Mouse (Mus musculus) CH12.LX (cell line): Measurements from ENCODE around the gene Mroh7. TPM values are rescaled to one million over a fixed set of nuclear protein-coding genes. Genes with fewer than 3 reads are reported as not detected.

Experiments
- DNase-seq: peaks from one replicate; pipeline ENCODE4 v3.0.0-alpha.2; 2013; ENCODE audit errors: extremely low read depth
- H3K27ac ChIP-seq: 2 replicates; pipeline ENCODE4 v1.5.1; 2012; ENCODE audit warnings: low read depth, mild to moderate bottlenecking, control low read depth, moderate library complexity; ENCODE audit not compliant: insufficient read depth
- H3K27me3 ChIP-seq: replicated peaks from 2 replicates; pipeline ENCODE3; 2012; ENCODE audit warnings: inconsistent platforms
- H3K36me3 ChIP-seq, 2 experiments: replicated peaks in 1 of 2; 2 replicates each; pipeline versions ENCODE3 to v1.6.1; 2012; ENCODE audit warnings: inconsistent platforms in 1 of 2, low read length in 1 of 2, mild to moderate bottlenecking in 1 of 2, mixed read lengths in 1 of 2, moderate library complexity in 1 of 2; ENCODE audit not compliant: control insufficient read depth in 1 of 2, insufficient read depth in 1 of 2
- H3K4me1 ChIP-seq, 2 experiments: 2 replicates each; pipeline ENCODE4 v1.6.1; 2012; ENCODE audit warnings: inconsistent platforms in 1 of 2, moderate library complexity in 1 of 2; ENCODE audit not compliant: insufficient read depth in 2 of 2, control insufficient read depth in 1 of 2
- H3K4me2 ChIP-seq: 2 replicates; pipeline ENCODE4 v1.6.1; 2012; ENCODE audit warnings: low read depth, mild to moderate bottlenecking, control low read depth; ENCODE audit not compliant: poor library complexity, insufficient read depth, severe bottlenecking
- H3K4me3 ChIP-seq, 3 experiments: fragments of 150-350 bp in 1 of 3; sonication (generic) in 1 of 3; replicated peaks in 1 of 3; 2 replicates each; pipeline versions ENCODE3 to v1.5.1; 2011 to 2012; ENCODE audit warnings: low read depth in 2 of 3, low read length in 2 of 3, mild to moderate bottlenecking in 2 of 3, moderate library complexity in 2 of 3, control low read depth in 1 of 3, improper control_type of control experiment in 1 of 3, inconsistent platforms in 1 of 3, mixed read lengths in 1 of 3; ENCODE audit not compliant: poor library complexity in 1 of 3
- H3K79me2 ChIP-seq: replicated peaks from 2 replicates; pipeline ENCODE4 v1.6.1; 2012; ENCODE audit warnings: mild to moderate bottlenecking, moderate library complexity; ENCODE audit not compliant: control insufficient read depth, poor library complexity, insufficient read depth, severe bottlenecking; ENCODE audit errors: extremely low read depth
- H3K9ac ChIP-seq: 2 replicates; pipeline ENCODE4 v1.6.1; 2012; ENCODE audit warnings: low read depth, mild to moderate bottlenecking, control low read depth, moderate library complexity; ENCODE audit not compliant: insufficient read depth
- H3K9me3 ChIP-seq: replicated peaks from 2 replicates; pipeline ENCODE3; 2012; ENCODE audit warnings: low read length, inconsistent platforms, mixed read lengths
- CHD1 ChIP-seq: IDR thresholded peaks from 2 replicates; pipeline ENCODE4 v1.6.1; 2012; ENCODE audit warnings: low read depth, low read length, improper control_type of control experiment, inconsistent platforms
- CTCF ChIP-seq, 2 experiments: IDR thresholded peaks in 1 of 2; conservative IDR thresholded peaks in 1 of 2; 2 replicates each; pipeline ENCODE4 v1.5.1; 2011 to 2012; ENCODE audit warnings: low read depth in 2 of 2, low read length in 2 of 2, improper control_type of control experiment in 1 of 2, inconsistent platforms in 1 of 2, mild to moderate bottlenecking in 1 of 2, moderate library complexity in 1 of 2
- EP300 ChIP-seq: IDR thresholded peaks from 2 replicates; pipeline ENCODE4 v1.6.1; 2011; ENCODE audit warnings: low read length, improper control_type of control experiment
- ETS1 ChIP-seq: conservative IDR thresholded peaks from 2 replicates; pipeline ENCODE4 v1.6.1; 2012; ENCODE audit warnings: low read depth, mild to moderate bottlenecking, inconsistent platforms, low read length, improper control_type of control experiment, moderate library complexity
- GABPA ChIP-seq: IDR thresholded peaks from 2 replicates; pipeline ENCODE4 v1.6.1; 2012; ENCODE audit warnings: low read depth, low read length, improper control_type of control experiment, inconsistent platforms; ENCODE audit not compliant: insufficient replicate concordance
- IRF4 ChIP-seq: IDR thresholded peaks from 2 replicates; pipeline ENCODE4 v1.6.1; 2014; ENCODE audit warnings: low read depth, mild to moderate bottlenecking, inconsistent platforms, low read length, improper control_type of control experiment
- MAX ChIP-seq: IDR thresholded peaks from 2 replicates; pipeline ENCODE4 v1.6.1; 2011; ENCODE audit warnings: low read length, improper control_type of control experiment
- MAZ ChIP-seq: IDR thresholded peaks from 2 replicates; pipeline ENCODE4 v1.6.1; 2012; ENCODE audit warnings: low read depth, mild to moderate bottlenecking, inconsistent platforms, low read length, improper control_type of control experiment, moderate library complexity
- MXI1 ChIP-seq: IDR thresholded peaks from 2 replicates; pipeline ENCODE4 v1.6.1; 2011; ENCODE audit warnings: mild to moderate bottlenecking, low read depth, low read length, improper control_type of control experiment
- MYC ChIP-seq: IDR thresholded peaks from 2 replicates; pipeline ENCODE4 v1.6.1; 2011; ENCODE audit warnings: low read depth, mild to moderate bottlenecking, improper control_type of control experiment, low read length
- NELFE ChIP-seq: IDR thresholded peaks from 2 replicates; pipeline ENCODE4 v1.6.1; 2011; ENCODE audit warnings: low read depth, low read length, improper control_type of control experiment
- NRF1 ChIP-seq: IDR thresholded peaks from 2 replicates; pipeline ENCODE4 v1.6.1; 2014; ENCODE audit warnings: low read depth, mild to moderate bottlenecking, inconsistent platforms, low read length, improper control_type of control experiment, moderate library complexity
- PAX5 ChIP-seq: IDR thresholded peaks from 2 replicates; pipeline ENCODE4 v1.6.1; 2012; ENCODE audit warnings: low read length, inconsistent platforms, mixed read lengths
- POLR2AphosphoS2 ChIP-seq: IDR thresholded peaks from 2 replicates; pipeline ENCODE4 v1.6.1; 2011; ENCODE audit warnings: low read depth, low read length, improper control_type of control experiment
- RAD21 ChIP-seq: IDR thresholded peaks from 2 replicates; pipeline ENCODE4 v1.6.1; 2011; ENCODE audit warnings: low read depth, mild to moderate bottlenecking, low read length, improper control_type of control experiment, moderate library complexity
- SIN3A ChIP-seq: IDR thresholded peaks from 2 replicates; pipeline ENCODE4 v1.6.1; 2012; ENCODE audit warnings: low read length, improper control_type of control experiment, inconsistent platforms
- SMC3 ChIP-seq: IDR thresholded peaks from 2 replicates; pipeline ENCODE4 v1.6.1; 2011; ENCODE audit warnings: low read depth, low read length, improper control_type of control experiment
- TBP ChIP-seq: conservative IDR thresholded peaks from 2 replicates; pipeline ENCODE4 v1.6.1; 2011; ENCODE audit warnings: low read depth, low read length, improper control_type of control experiment
- TCF12 ChIP-seq: IDR thresholded peaks from 2 replicates; pipeline ENCODE4 v1.6.1; 2014; ENCODE audit warnings: low read depth, mild to moderate bottlenecking, inconsistent platforms, low read length, improper control_type of control experiment
- UBTF ChIP-seq: IDR thresholded peaks from 2 replicates; pipeline ENCODE4 v1.6.1; 2012; ENCODE audit warnings: low read depth, mild to moderate bottlenecking, inconsistent platforms, low read length, improper control_type of control experiment, moderate library complexity
- USF1 ChIP-seq: IDR thresholded peaks from 2 replicates; pipeline ENCODE4 v1.6.1; 2014; ENCODE audit warnings: low read depth, mild to moderate bottlenecking, inconsistent platforms, low read length, improper control_type of control experiment
- ZC3H11A ChIP-seq: IDR thresholded peaks from 2 replicates; pipeline ENCODE4 v1.6.1; 2012; ENCODE audit warnings: low read depth, mild to moderate bottlenecking, inconsistent platforms, low read length, improper control_type of control experiment
- ZMIZ1 ChIP-seq: IDR thresholded peaks from 2 replicates; pipeline ENCODE4 v1.6.1; 2012; ENCODE audit warnings: low read depth, mild to moderate bottlenecking, inconsistent platforms, low read length, improper control_type of control experiment
- dilution Hi-C: fragments of 300-500 bp; cut with MboI; formaldehyde crosslinking; loops from 2 replicates; pipeline ENCODE4 v1.14.3; 2020; ENCODE audit warnings: low sequenced_read_pairs; ENCODE audit not compliant: extremely low pct_unique_long_range_greater_than_20kb, extremely low pct_ligation_motif_present
- in situ Hi-C: fragments of 300-500 bp; cut with MboI; formaldehyde crosslinking; loops from 3 replicates; pipeline ENCODE4 v1.14.3; 2019; ENCODE audit warnings: low sequenced_read_pairs, low pct_ligation_motif_present, low pct_unique_long_range_greater_than_20kb, mixed read lengths
- polyA plus RNA-seq: library from polyadenylated mRNA; unstranded; fragments of >175 nt; gene quantifications from 2 replicates; pipeline ENCODE4 v1.2.1, GENCODE M21; 2012; ENCODE audit warnings: low read depth; ENCODE audit not compliant: insufficient read length
- total RNA-seq, 2 experiments: library from RNA; depleted of rRNA; stranded (reverse); fragments of 300-350 nt in 1 of 2; fragments of >200 nt in 1 of 2; gene quantifications; 2 replicates each; pipeline ENCODE4 v1.2.3; 2012 to 2014

The Mroh7 gene
- total and polyA plus RNA-seq, 3 experiments: not detected

DNA sequence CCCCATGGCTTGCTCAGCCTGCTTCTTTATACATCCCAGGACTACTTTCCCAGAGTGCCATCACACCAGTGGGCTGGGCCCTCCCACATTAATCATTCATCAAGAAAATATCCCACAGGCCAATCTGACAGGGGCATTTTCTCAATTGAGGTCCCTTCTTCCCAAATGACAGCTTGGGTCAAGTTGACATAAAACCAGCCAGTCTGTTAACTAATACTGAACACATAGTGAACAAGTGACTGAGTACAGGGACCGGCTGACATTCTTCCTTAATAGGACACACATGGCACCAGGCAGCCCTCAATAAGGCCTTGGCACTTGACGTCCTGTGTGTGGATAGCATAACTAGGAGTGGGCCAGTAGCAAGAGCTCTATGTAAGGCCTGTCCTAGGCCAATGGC, 38.6 kb upstream of the Mroh7 start:
- Histone ChIP-seq H3K9me3 (no peaks in the 10 kb centered on the region), H3K9ac (no peak overlapping the region), H3K4me3 (no peak overlapping the region), H3K27me3 (no peaks in the 10 kb centered on the region), H3K4me2 (no peak overlapping the region), H3K4me1 (no peaks in the 10 kb centered on the region), H3K27ac (no peak overlapping the region), H3K79me2 (no peaks in the 10 kb centered on the region), H3K36me3 (peaks cover 3 to 24% of the 10 kb centered on the region in 2 experiments)
- no peak for TF ChIP-seq SIN3A
- TF ChIP-seq PAX5: no peak
- no peak for TF ChIP-seq NELFE
- no peak for TF ChIP-seq CTCF (conservative IDR thresholded peaks at IDR 0.05 in 1 of 2, IDR thresholded peaks at IDR 0.05 in 1 of 2; ENCODE audit: low read depth in 2 of 2, low read length in 2 of 2)
- TF ChIP-seq MXI1: no peak
- no peak for TF ChIP-seq SMC3
- no peak for TF ChIP-seq GABPA
- TF ChIP-seq ETS1: no peak
- no peak for TF ChIP-seq MAX
- TF ChIP-seq TCF12: no peak
- TF ChIP-seq USF1: no peak
- TF ChIP-seq MAZ: no peak
- no peak for TF ChIP-seq IRF4
- TF ChIP-seq MYC: no peak
- no peak for TF ChIP-seq NRF1
- no peak for DNase-seq
- dilution Hi-C loops (no loop called here), in situ Hi-C loops (no loop called here)

DNA sequence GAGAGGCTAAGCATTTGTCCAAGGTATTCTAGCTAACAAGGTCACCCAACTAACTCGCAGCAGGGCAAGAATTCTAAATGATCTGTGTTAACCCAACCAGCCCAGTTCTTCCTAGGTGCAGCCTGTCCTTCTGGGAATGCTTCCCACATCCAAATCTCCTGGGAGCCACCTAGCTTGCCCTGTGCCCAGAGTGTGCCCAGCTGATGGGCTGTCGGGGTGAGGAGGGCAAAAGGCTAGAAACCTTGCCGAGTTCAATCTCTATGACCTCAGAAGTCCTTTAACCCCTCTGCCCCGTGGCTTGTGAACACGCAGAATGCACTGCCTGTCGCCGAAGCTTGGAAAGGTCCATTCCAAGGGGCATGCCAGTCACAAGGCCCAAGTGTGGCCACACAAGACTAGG, 33.4 kb upstream of the Mroh7 start:
- TF ChIP-seq NELFE (no peak), CHD1 (no peak), TCF12 (no peak), ETS1 (no peak), RAD21 (no peak), UBTF (no peak), SMC3 (no peak), EP300 (no peak), TBP (no peak), POLR2AphosphoS2 (no peak), IRF4 (no peak), ZMIZ1 (no peak), MXI1 (no peak), MYC (no peak), CTCF (conservative IDR thresholded peaks at IDR 0.05 in 1 of 2, IDR thresholded peaks at IDR 0.05 in 1 of 2; ENCODE audit: low read depth in 2 of 2, low read length in 2 of 2) (no peak), PAX5 (no peak), ZC3H11A (no peak), MAZ (no peak)
- no peak for DNase-seq
- H3K9me3 ChIP-seq: no peaks in the 10 kb centered on the region
- in situ Hi-C loops: loop anchor here (5.0 kb wide), 1 partner anchor 33 kb away; no protein-coding TSS in a partner anchor
- H3K4me3 ChIP-seq: no peak overlapping the region
- dilution Hi-C loops: no loop called here
- no peak overlapping the region for H3K4me2 ChIP-seq
- H3K36me3 ChIP-seq: peaks cover 4 to 42% of the 10 kb centered on the region in 2 experiments
- no peak overlapping the region for H3K27ac ChIP-seq
- no peaks in the 10 kb centered on the region for H3K79me2 ChIP-seq
- no peak overlapping the region for H3K9ac ChIP-seq
- H3K27me3 ChIP-seq: no peaks in the 10 kb centered on the region
- H3K4me1 ChIP-seq: no peaks in the 10 kb centered on the region
